Mouse (Mus musculus): Measurements from ENCODE around the gene Dnajb1. TPM values are rescaled to one million over a fixed set of nuclear protein-coding genes. Genes with fewer than 3 reads are reported as not detected.
A peak's percentile ranks its signal among the peaks of the same experiment; 100 is the strongest.

The Dnajb1 gene
- polyA plus RNA-seq, 1 experiment from 2014 or later: 26.1 TPM

- H3K9ac ChIP-seq (ENCODE audit: low read depth, low read length): no peak overlapping the region
- WGBS: 16% methylated on average over 1 of the region's 1 CpGs
- no peaks in the 10 kb centered on the region for H3K9me3 ChIP-seq (ENCODE audit: control insufficient read depth)
- no peaks in the 10 kb centered on the region for H3K36me3 ChIP-seq (ENCODE audit: control insufficient read depth, insufficient read depth)
- TF ChIP-seq CTCF (IDR thresholded peaks at IDR 0.05; ENCODE audit: low read depth): peak; percentile 45
- H3K4me2 ChIP-seq (replicated peaks; ENCODE audit: low read depth): no peak overlapping the region
- H3K27ac ChIP-seq (ENCODE audit: low read depth, low read length): no peak overlapping the region
- H3K4me1 ChIP-seq (replicated peaks; ENCODE audit: control insufficient read depth, insufficient read depth, low read length): 0 out of 2 replicates have a peak, but pooled peaks cover 4% of the 10 kb centered on the region
- no peak for ATAC-seq
- H3K4me3 ChIP-seq (ENCODE audit: low read depth, low read length): no peak overlapping the region
- H3K27me3 ChIP-seq (replicated peaks; ENCODE audit: control insufficient read depth, insufficient read depth, low read length): no peaks in the 10 kb centered on the region
Measured at GRCm38 (mm10) chr8:83598146-83598545, 9.8 kb upstream of the Dnajb1 start.

- no peaks in the 10 kb centered on the region for H3K27me3 ChIP-seq (replicated peaks; ENCODE audit: control insufficient read depth, insufficient read depth, low read length)
- H3K36me3 ChIP-seq (ENCODE audit: control insufficient read depth, insufficient read depth): no peaks in the 10 kb centered on the region
- no peak overlapping the region for H3K9ac ChIP-seq (ENCODE audit: low read depth, low read length)
- no peaks in the 10 kb centered on the region for H3K9me3 ChIP-seq (ENCODE audit: control insufficient read depth)
- no peak overlapping the region for H3K27ac ChIP-seq (ENCODE audit: low read depth, low read length)
- H3K4me2 ChIP-seq (replicated peaks; ENCODE audit: low read depth): no peak overlapping the region
- ATAC-seq: no peak
- no peak for TF ChIP-seq CTCF (IDR thresholded peaks at IDR 0.05; ENCODE audit: low read depth)
- H3K4me3 ChIP-seq (ENCODE audit: low read depth, low read length): no peak overlapping the region
- 0 out of 2 replicates have a peak, but pooled peaks cover 3% of the 10 kb centered on the region for H3K4me1 ChIP-seq (replicated peaks; ENCODE audit: control insufficient read depth, insufficient read depth, low read length)
Measured at GRCm38 (mm10) chr8:83599814-83600213, 8.2 kb upstream of the Dnajb1 start.

- Histone ChIP-seq H3K9me3 (ENCODE audit: control insufficient read depth) (no peaks in the 10 kb centered on the region), H3K27ac (ENCODE audit: low read depth, low read length) (peak overlapping the region; percentile 68), H3K27me3 (replicated peaks; ENCODE audit: control insufficient read depth, insufficient read depth, low read length) (no peaks in the 10 kb centered on the region), H3K4me3 (ENCODE audit: low read depth, low read length) (no peak overlapping the region), H3K9ac (ENCODE audit: low read depth, low read length) (no peak overlapping the region), H3K36me3 (ENCODE audit: control insufficient read depth, insufficient read depth) (no peaks in the 10 kb centered on the region), H3K4me2 (replicated peaks; ENCODE audit: low read depth) (0 out of 2 replicates have a peak overlapping the region, but pooled peaks have one; percentile 1), H3K4me1 (replicated peaks; ENCODE audit: control insufficient read depth, insufficient read depth, low read length) (0 out of 2 replicates have a peak, but pooled peaks cover 3% of the 10 kb centered on the region)
- no peak for TF ChIP-seq CTCF (IDR thresholded peaks at IDR 0.05; ENCODE audit: low read depth)
- WGBS: 39% methylated on average over 2 of the region's 2 CpGs
- peak; percentile 74 for ATAC-seq
Measured at GRCm38 (mm10) chr8:83602650-83603029, 5.4 kb upstream of the Dnajb1 start.

GRCm38 (mm10) chr8:83608398-83608829 lies 421 bp downstream of the Dnajb1 start:
- WGBS: under 1% methylated on average over 51 of the region's 51 CpGs
- peak overlapping the region; percentile 69 for H3K4me2 ChIP-seq (replicated peaks; ENCODE audit: low read depth)
- ATAC-seq: peak; percentile 74
- H3K4me1 ChIP-seq (replicated peaks; ENCODE audit: control insufficient read depth, insufficient read depth, low read length): no peaks in the 10 kb centered on the region
- peak; percentile 44 for TF ChIP-seq CTCF (IDR thresholded peaks at IDR 0.05; ENCODE audit: low read depth)
- peak overlapping the region; percentile 64 for H3K4me3 ChIP-seq (ENCODE audit: low read depth, low read length)
- peaks cover 36% of the 10 kb centered on the region for H3K36me3 ChIP-seq (ENCODE audit: control insufficient read depth, insufficient read depth)
- no peaks in the 10 kb centered on the region for H3K27me3 ChIP-seq (replicated peaks; ENCODE audit: control insufficient read depth, insufficient read depth, low read length)
- H3K9ac ChIP-seq (ENCODE audit: low read depth, low read length): peak overlapping the region; percentile 72
- H3K27ac ChIP-seq (ENCODE audit: low read depth, low read length): peak overlapping the region; percentile 94
- H3K9me3 ChIP-seq (ENCODE audit: control insufficient read depth): no peaks in the 10 kb centered on the region

- Histone ChIP-seq H3K36me3 (ENCODE audit: control insufficient read depth, insufficient read depth) (peaks cover 36% of the 10 kb centered on the region), H3K4me1 (replicated peaks; ENCODE audit: control insufficient read depth, insufficient read depth, low read length) (no peaks in the 10 kb centered on the region), H3K27me3 (replicated peaks; ENCODE audit: control insufficient read depth, insufficient read depth, low read length) (no peaks in the 10 kb centered on the region), H3K4me2 (replicated peaks; ENCODE audit: low read depth) (peak overlapping the region; percentile 69), H3K9ac (ENCODE audit: low read depth, low read length) (peak overlapping the region; percentile 72), H3K27ac (ENCODE audit: low read depth, low read length) (no peak overlapping the region), H3K4me3 (ENCODE audit: low read depth, low read length) (peak overlapping the region; percentile 64), H3K9me3 (ENCODE audit: control insufficient read depth) (no peaks in the 10 kb centered on the region)
- no peak for ATAC-seq
- no peak for TF ChIP-seq CTCF (IDR thresholded peaks at IDR 0.05; ENCODE audit: low read depth)
- 20% methylated on average over 9 of the region's 9 CpGs for WGBS
Measured at GRCm38 (mm10) chr8:83609086-83609485, 1.1 kb downstream of the Dnajb1 start.

GRCm38 (mm10) chr8:83609547-83610180 lies 1.7 kb downstream of the Dnajb1 start:
- TF ChIP-seq CTCF (IDR thresholded peaks at IDR 0.05; ENCODE audit: low read depth): no peak
- Histone ChIP-seq H3K4me1 (replicated peaks; ENCODE audit: control insufficient read depth, insufficient read depth, low read length) (no peaks in the 10 kb centered on the region), H3K4me3 (ENCODE audit: low read depth, low read length) (peak overlapping the region; percentile 64), H3K36me3 (ENCODE audit: control insufficient read depth, insufficient read depth) (peaks cover 36% of the 10 kb centered on the region), H3K27ac (ENCODE audit: low read depth, low read length) (no peak overlapping the region), H3K9me3 (ENCODE audit: control insufficient read depth) (no peaks in the 10 kb centered on the region), H3K4me2 (replicated peaks; ENCODE audit: low read depth) (peak overlapping the region; percentile 69), H3K27me3 (replicated peaks; ENCODE audit: control insufficient read depth, insufficient read depth, low read length) (no peaks in the 10 kb centered on the region), H3K9ac (ENCODE audit: low read depth, low read length) (no peak overlapping the region)
- WGBS: 85% methylated on average over 10 of the region's 10 CpGs
- ATAC-seq: no peak

All from intestine, postnatal 0 days (tissue).